ENCODE assay signal across 12 mouse cellular contexts in the genomic region with DNA sequence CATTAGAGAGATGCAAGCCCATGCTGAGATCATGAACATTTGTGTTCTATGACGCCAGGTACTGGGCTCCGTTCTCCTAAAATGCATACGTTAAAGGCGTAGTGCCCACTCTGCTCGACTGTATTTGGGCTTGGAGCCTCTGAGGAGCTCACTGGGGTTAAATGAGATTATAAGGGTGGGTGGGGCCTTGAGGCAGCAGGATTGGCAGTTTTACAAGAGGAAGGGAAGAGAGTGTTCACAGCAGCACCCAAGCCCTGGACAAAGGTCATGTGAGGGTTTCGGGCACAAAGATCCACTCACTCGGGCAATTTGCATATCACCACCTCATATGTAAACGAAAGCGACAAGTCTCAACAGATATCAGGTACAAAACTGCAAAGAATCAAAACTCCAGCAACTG. TPM values are rescaled to one million over a fixed set of nuclear protein-coding genes. Genes with fewer than 3 reads are reported as not detected.
DNase-seq lines count a peak whose midpoint lies in the region; ATAC-seq and TF ChIP-seq lines count a peak whose summit lies in the region.
"Had no signal": no experiment of that assay in that cellular context is flagged by ENCODE, and none has a peak within 500 bp of the region (broad histone marks: within the 10 kb centered on the region; RNA-seq: fewer than 3 reads in every experiment).

No protein-coding gene starts in this region.

- no peak overlapping the region for H3K9ac ChIP-seq in forebrain, embryonic 16.5 days (replicated peaks; ENCODE audit: low read depth, low read length)
- H3K9ac ChIP-seq in forebrain, embryonic 15.5 days (replicated peaks), result no peak overlapping the region
- no peak overlapping the region for H3K9ac ChIP-seq in lung, postnatal 0 days (replicated peaks; ENCODE audit: low read depth)
- H3K9ac ChIP-seq in stomach, embryonic 15.5 days, result no peak overlapping the region
- H3K9ac ChIP-seq: embryonic facial prominence, embryonic 15.5 days had no signal

- no peak overlapping the region for H3K4me2 ChIP-seq in forebrain, embryonic 16.5 days (ENCODE audit: low read length)
- H3K4me2 ChIP-seq in forebrain, embryonic 15.5 days (replicated peaks), result no peak overlapping the region
- no peak overlapping the region for H3K4me2 ChIP-seq in lung, postnatal 0 days (replicated peaks; ENCODE audit: low read depth, low read length)
- H3K4me2 ChIP-seq in stomach, embryonic 15.5 days, result peak overlapping the region; percentile 9; the same call in 1 of the 2 replicates
- H3K4me2 ChIP-seq: embryonic facial prominence, embryonic 15.5 days had no signal

- H3K4me1 ChIP-seq in forebrain, embryonic 16.5 days (replicated peaks; ENCODE audit: control insufficient read depth, insufficient read depth, low read length), result peaks cover 32% of the 10 kb centered on the region
- H3K4me1 ChIP-seq in forebrain, embryonic 15.5 days, result peaks cover 40% of the 10 kb centered on the region
- H3K4me1 ChIP-seq in lung, postnatal 0 days (ENCODE audit: insufficient read depth, low read depth, low read length), result peaks cover 13% of the 10 kb centered on the region; the same call in 1 of the 2 replicates
- H3K4me1 ChIP-seq in lung, adult 2 months (ENCODE audit: control insufficient read depth, insufficient read depth, low read length), result peaks cover 29% of the 10 kb centered on the region
- H3K4me1 ChIP-seq in stomach, embryonic 15.5 days, result peaks cover 29% of the 10 kb centered on the region

- no peaks in the 10 kb centered on the region for H3K27me3 ChIP-seq in forebrain, embryonic 16.5 days (replicated peaks; ENCODE audit: control insufficient read depth, insufficient read depth, low read length)
- H3K27me3 ChIP-seq in forebrain, embryonic 15.5 days, result no peaks in the 10 kb centered on the region
- H3K27me3 ChIP-seq in lung, postnatal 0 days (replicated peaks; ENCODE audit: insufficient read depth, low read length), result no peaks in the 10 kb centered on the region
- H3K27me3 ChIP-seq in stomach, embryonic 15.5 days (replicated peaks), result no peaks in the 10 kb centered on the region
- H3K27me3 ChIP-seq: embryonic facial prominence, embryonic 15.5 days; Patski had no signal

- TF ChIP-seq POLR2A in lung, adult 2 months (IDR thresholded peaks at IDR 0.05; ENCODE audit: borderline replicate concordance, extremely low read depth, low read depth, low read length), result no peak

- no peak for TF ChIP-seq CTCF in lung, postnatal 0 days (IDR thresholded peaks at IDR 0.05)
- no peak for TF ChIP-seq CTCF in lung, adult 2 months (IDR thresholded peaks at IDR 0.05; ENCODE audit: insufficient read depth, low read length)

- peaks cover 7% of the 10 kb centered on the region for H3K36me3 ChIP-seq in forebrain, embryonic 16.5 days (ENCODE audit: control insufficient read depth, insufficient read depth)
- H3K36me3 ChIP-seq in forebrain, embryonic 15.5 days, result peaks cover 25% of the 10 kb centered on the region; the same call in 1 of the 2 replicates
- peaks cover 13% of the 10 kb centered on the region; the same call in 1 of the 2 replicates for H3K36me3 ChIP-seq in lung, postnatal 0 days (ENCODE audit: insufficient read depth, low read length)
- H3K36me3 ChIP-seq in stomach, embryonic 15.5 days, result peaks cover 18% of the 10 kb centered on the region; the same call in 1 of the 2 replicates

- no peak for DNase-seq in lung, postnatal 0 days (ENCODE audit: low spot score)
- DNase-seq in lung, adult 2 months, result no peak
- DNase-seq in kidney, postnatal 25 days, result peak; percentile 61 to 78
- DNase-seq in layer of hippocampus, postnatal 36 days, result no peak
- DNase-seq in right cerebral cortex, postnatal 10 days (ENCODE audit: low spot score in 2 of 2), result no peak
- DNase-seq: adrenal gland, postnatal 36 days had no signal

- TF ChIP-seq EP300 in lung, postnatal 0 days (IDR thresholded peaks at IDR 0.05), result no peak

- 68% methylated on average over 9 of the region's 9 CpGs for WGBS in forebrain, embryonic 16.5 days
- 70% methylated on average over 9 of the region's 9 CpGs for WGBS in forebrain, embryonic 15.5 days
- WGBS in lung, postnatal 0 days, result 48% methylated on average over 9 of the region's 9 CpGs
- WGBS in lung, adult 2 months, result 40% methylated on average over 9 of the region's 9 CpGs
- 50% methylated on average over 9 of the region's 9 CpGs for WGBS in stomach, embryonic 15.5 days

- 0 out of 2 replicates have a peak, but pooled peaks have one; percentile 16 for ATAC-seq in forebrain, embryonic 16.5 days
- ATAC-seq in forebrain, embryonic 15.5 days (replicated peaks), result no peak
- peak; percentile 40 for ATAC-seq in lung, postnatal 0 days
- ATAC-seq in stomach, embryonic 15.5 days (ENCODE audit: insufficient read depth, low FRiP score, low read depth), result peak; percentile 65
- ATAC-seq: Patski had no signal

- no peak overlapping the region for H3K27ac ChIP-seq in forebrain, embryonic 16.5 days (ENCODE audit: low read length)
- no peak overlapping the region for H3K27ac ChIP-seq in forebrain, embryonic 15.5 days (replicated peaks)
- H3K27ac ChIP-seq in lung, postnatal 0 days (ENCODE audit: low read length), result no peak overlapping the region
- peak overlapping the region; percentile 63 for H3K27ac ChIP-seq in stomach, embryonic 15.5 days
- H3K27ac ChIP-seq: layer of hippocampus, adult 2 months had no signal

- no peak overlapping the region for H3K4me3 ChIP-seq in forebrain, embryonic 16.5 days (replicated peaks; ENCODE audit: low read length)
- H3K4me3 ChIP-seq in forebrain, embryonic 15.5 days, result no peak overlapping the region
- H3K4me3 ChIP-seq in lung, postnatal 0 days (ENCODE audit: low read depth, low read length), result no peak overlapping the region
- no peak overlapping the region for H3K4me3 ChIP-seq in lung, adult 2 months (replicated peaks; ENCODE audit: extremely low read depth, low read depth, low read length)
- H3K4me3 ChIP-seq in stomach, embryonic 15.5 days (replicated peaks), result no peak overlapping the region
- H3K4me3 ChIP-seq: embryonic facial prominence, embryonic 15.5 days; layer of hippocampus, adult 2 months had no signal

- H3K9me3 ChIP-seq in forebrain, embryonic 16.5 days (ENCODE audit: control insufficient read depth, low read length), result no peaks in the 10 kb centered on the region
- H3K9me3 ChIP-seq in forebrain, embryonic 15.5 days, result no peaks in the 10 kb centered on the region
- no peaks in the 10 kb centered on the region for H3K9me3 ChIP-seq in lung, postnatal 0 days (ENCODE audit: low read length)
- H3K9me3 ChIP-seq in stomach, embryonic 15.5 days, result no peaks in the 10 kb centered on the region
- H3K9me3 ChIP-seq: embryonic facial prominence, embryonic 15.5 days had no signal

RNA-seq across cellular contexts. Expression of gene Smad1, which starts 26.8 kb away (rescaled TPM):
- 65.6 and 65.8 TPM in 2 replicates for polyA plus RNA-seq in forebrain, embryonic 16.5 days (2015; fragmentation: Nextera tagmentation; extraction: Ambion mirVana)
- 63.6 and 66.6 TPM in 2 replicates for polyA plus RNA-seq in forebrain, embryonic 15.5 days (2015; fragmentation: Nextera tagmentation; extraction: Ambion mirVana)
- polyA plus RNA-seq in lung, postnatal 0 days (2015; fragmentation: Nextera tagmentation; extraction: Ambion mirVana), result 23.0 and 25.1 TPM in 2 replicates
- 35.0 and 46.0 TPM in 2 replicates for polyA plus RNA-seq in lung, adult 2 months (2012; rRNA removed)
- 39.8 and 39.9 TPM in 2 replicates for polyA plus RNA-seq in stomach, embryonic 15.5 days (2015; fragmentation: Nextera tagmentation; extraction: Ambion mirVana)
- 10 to 100 TPM; 24.4 to 31.7 TPM for total RNA-seq in layer of hippocampus, postnatal 36 days (2021)

Comparison
In these comparisons a context has a peak if more than half of its experiments do, and no peak if none do; other contexts are left out.
1. DNase-seq: peak in kidney, postnatal 25 days (2 of 2); none in lung, postnatal 0 days (single experiment), lung, adult 2 months (single experiment), layer of hippocampus, postnatal 36 days (0 of 2) and right cerebral cortex, postnatal 10 days (0 of 2).